15 mouse cellular contexts compared by ENCODE assay signal in genomic region chr3:131669910-131670309, GRCm38 (mm10).
"Had no signal": no experiment of that assay in that cellular context is flagged by ENCODE, and none has a peak within 500 bp of the region (broad histone marks: within the 10 kb centered on the region; RNA-seq: fewer than 3 reads in every experiment).

No protein-coding gene starts in this region.

- H3K27me3 ChIP-seq: lung, embryonic 15.5 days; midbrain, embryonic 13.5 days; midbrain, embryonic 15.5 days; neural tube, embryonic 12.5 days; stomach, embryonic 15.5 days had no signal

- H3K36me3 ChIP-seq: lung, embryonic 15.5 days; midbrain, embryonic 13.5 days; midbrain, embryonic 15.5 days; neural tube, embryonic 12.5 days; stomach, embryonic 15.5 days had no signal

- H3K4me1 ChIP-seq: lung, embryonic 15.5 days; midbrain, embryonic 13.5 days; midbrain, embryonic 15.5 days; neural tube, embryonic 12.5 days; stomach, embryonic 15.5 days had no signal

- H3K4me3 ChIP-seq: lung, embryonic 15.5 days; midbrain, embryonic 13.5 days; midbrain, embryonic 15.5 days; neural tube, embryonic 12.5 days; stomach, embryonic 15.5 days had no signal

- H3K27ac ChIP-seq: lung, embryonic 15.5 days; midbrain, embryonic 13.5 days; midbrain, embryonic 15.5 days; neural tube, embryonic 12.5 days; stomach, embryonic 15.5 days; stomach, postnatal 0 days had no signal

- H3K9me3 ChIP-seq: lung, embryonic 15.5 days; midbrain, embryonic 13.5 days; midbrain, embryonic 15.5 days; neural tube, embryonic 12.5 days; stomach, embryonic 15.5 days had no signal

- H3K9ac ChIP-seq: lung, embryonic 15.5 days; midbrain, embryonic 13.5 days; midbrain, embryonic 15.5 days; neural tube, embryonic 12.5 days; stomach, embryonic 15.5 days had no signal

- ATAC-seq: lung, postnatal 0 days; midbrain, embryonic 13.5 days; midbrain, embryonic 15.5 days had no signal

- H3K4me2 ChIP-seq: lung, embryonic 15.5 days; midbrain, embryonic 11.5 days; midbrain, embryonic 13.5 days; midbrain, embryonic 15.5 days; neural tube, embryonic 12.5 days; stomach, embryonic 15.5 days had no signal

- DNase-seq: lung, adult 18-20 months; lung, postnatal 14 days; lung, postnatal 4 days; right cerebral cortex, postnatal 14 days; thymus, adult 2 months; thymus, postnatal 25 days; thymus, postnatal 4 days had no signal
